Comparison of ENCODE assay signal across 29 mouse cellular contexts in genomic region chr17:15998771-15999170, GRCm38 (mm10).
DNase-seq lines count a peak whose midpoint lies in the region; ATAC-seq and TF ChIP-seq lines count a peak whose summit lies in the region.
"Had no signal": no experiment of that assay in that cellular context is flagged by ENCODE, and none has a peak within 500 bp of the region (broad histone marks: within the 10 kb centered on the region; RNA-seq: fewer than 3 reads in every experiment).

No protein-coding gene starts in this region.

- WGBS in lung, embryonic 16.5 days: 79% methylated on average over 4 of the region's 4 CpGs
- 84% methylated on average over 4 of the region's 4 CpGs for WGBS in lung, adult 2 months

- no peaks in the 10 kb centered on the region for H3K36me3 ChIP-seq in lung, embryonic 16.5 days (ENCODE audit: control insufficient read depth, insufficient read depth, low read length)
- H3K36me3 ChIP-seq: embryonic facial prominence, embryonic 12.5 days; heart, embryonic 10.5 days; intestine, embryonic 15.5 days; liver, embryonic 12.5 days; stomach, embryonic 15.5 days had no signal

- peaks cover 6% of the 10 kb centered on the region for H3K9me3 ChIP-seq in lung, embryonic 16.5 days (ENCODE audit: control insufficient read depth, low read length)
- H3K9me3 ChIP-seq: heart, embryonic 10.5 days; intestine, embryonic 15.5 days; liver, embryonic 12.5 days; stomach, embryonic 15.5 days had no signal

- H3K4me3 ChIP-seq in lung, embryonic 16.5 days (ENCODE audit: low read length): no peak overlapping the region
- H3K4me3 ChIP-seq in lung, adult 2 months (replicated peaks; ENCODE audit: extremely low read depth, low read depth, low read length): no peak overlapping the region
- H3K4me3 ChIP-seq: embryonic facial prominence, embryonic 12.5 days; erythroblast, embryonic 14.5 days; forebrain, embryonic 13.5 days; heart, embryonic 10.5 days; hindbrain, embryonic 10.5 days; intestine, embryonic 15.5 days; layer of hippocampus, adult 2 months; liver, embryonic 12.5 days; midbrain, embryonic 10.5 days; myocyte; stomach, embryonic 15.5 days had no signal

- no peaks in the 10 kb centered on the region for H3K27me3 ChIP-seq in lung, embryonic 16.5 days (ENCODE audit: control insufficient read depth, insufficient read depth, low read depth, low read length)
- H3K27me3 ChIP-seq: embryonic facial prominence, embryonic 12.5 days; forebrain, embryonic 13.5 days; intestine, embryonic 15.5 days; liver, embryonic 12.5 days; stomach, embryonic 15.5 days had no signal

- ATAC-seq in lung, embryonic 16.5 days (ENCODE audit: low read depth): peak; percentile 41; the same call in 1 of the 2 replicates
- ATAC-seq in erythroblast, adult 5-6 weeks (replicated peaks; ENCODE audit: low FRiP score, poor library complexity, severe bottlenecking): no peak
- ATAC-seq: activated CD4-positive, CD25-positive, alpha-beta regulatory T cell, adult 4 months; forebrain, embryonic 13.5 days; hindbrain, embryonic 16.5 days; intestine, embryonic 15.5 days; liver, embryonic 12.5 days; midbrain, embryonic 16.5 days had no signal

- H3K9ac ChIP-seq in lung, embryonic 16.5 days (ENCODE audit: low read length): no peak overlapping the region
- H3K9ac ChIP-seq: embryonic facial prominence, embryonic 12.5 days; forebrain, embryonic 13.5 days; intestine, embryonic 15.5 days; liver, embryonic 12.5 days; stomach, embryonic 15.5 days had no signal

- DNase-seq in gastrocnemius, adult 18-20 months (ENCODE audit: low spot score): peak; percentile 17
- no peak for DNase-seq in gastrocnemius, postnatal 25 days
- DNase-seq in lung, adult 2 months: no peak
- peak; percentile 16 for DNase-seq in adrenal gland, postnatal 14 days
- DNase-seq in skeletal muscle tissue, adult 2 months (ENCODE audit: low read depth, low spot score): peak; percentile 21
- no peak for DNase-seq in urinary bladder, postnatal 10 days (ENCODE audit: low spot score)
- DNase-seq: gastrocnemius, postnatal 36 days; kidney, adult 9 months; kidney, postnatal 14 days; lung, adult 18-20 months; right cerebral cortex, postnatal 4 days; thymus, adult 18-20 months; thymus, postnatal 36 days had no signal

- H3K27ac ChIP-seq in lung, embryonic 16.5 days (ENCODE audit: low read length): no peak overlapping the region
- H3K27ac ChIP-seq: embryonic facial prominence, embryonic 12.5 days; forebrain, embryonic 13.5 days; heart, embryonic 10.5 days; hindbrain, embryonic 10.5 days; intestine, embryonic 15.5 days; layer of hippocampus, adult 2 months; liver, embryonic 12.5 days; midbrain, embryonic 10.5 days; stomach, embryonic 15.5 days had no signal

- H3K4me1 ChIP-seq in lung, embryonic 16.5 days (replicated peaks; ENCODE audit: control insufficient read depth, insufficient read depth, low read length): no peaks in the 10 kb centered on the region; the same call in 1 of the 2 replicates
- peaks cover 3% of the 10 kb centered on the region for H3K4me1 ChIP-seq in lung, adult 2 months (ENCODE audit: control insufficient read depth, insufficient read depth, low read length)
- H3K4me1 ChIP-seq: liver, embryonic 12.5 days had no signal

- no peak for TF ChIP-seq POLR2A in lung, adult 2 months (IDR thresholded peaks at IDR 0.05; ENCODE audit: borderline replicate concordance, extremely low read depth, low read depth, low read length)

- TF ChIP-seq CTCF in lung, adult 2 months (IDR thresholded peaks at IDR 0.05; ENCODE audit: insufficient read depth, low read length): no peak

- no peak overlapping the region for H3K4me2 ChIP-seq in lung, embryonic 16.5 days (ENCODE audit: low read depth, low read length)
- H3K4me2 ChIP-seq: embryonic facial prominence, embryonic 12.5 days; forebrain, embryonic 13.5 days; intestine, embryonic 15.5 days; liver, embryonic 12.5 days; stomach, embryonic 15.5 days had no signal

Comparison
In these comparisons a context has a peak if more than half of its experiments do, and no peak if none do; other contexts are left out.
1. DNase-seq: peak in gastrocnemius, adult 18-20 months (single experiment), adrenal gland, postnatal 14 days (single experiment) and skeletal muscle tissue, adult 2 months (single experiment); none in gastrocnemius, postnatal 25 days (single experiment), lung, adult 2 months (single experiment) and urinary bladder, postnatal 10 days (single experiment).